Mouse (Mus musculus) right cerebral cortex, postnatal 25 days (tissue): ENCODE results near the gene Slc7a7.
"Not testable (repeated sequence)": the region's sequence is repeated elsewhere in the genome, so short reads cannot be mapped to it uniquely, and the experiment has no call there.

ENCODE experiments used
- DNase-seq: peaks from one replicate; pipeline ENCODE4 v3.0.0; 2022

Gene Slc7a7

GRCm38 (mm10) chr14:54370595-54370994 is 47.0 kb downstream of the Slc7a7 start:
- no peak for DNase-seq

DNA sequence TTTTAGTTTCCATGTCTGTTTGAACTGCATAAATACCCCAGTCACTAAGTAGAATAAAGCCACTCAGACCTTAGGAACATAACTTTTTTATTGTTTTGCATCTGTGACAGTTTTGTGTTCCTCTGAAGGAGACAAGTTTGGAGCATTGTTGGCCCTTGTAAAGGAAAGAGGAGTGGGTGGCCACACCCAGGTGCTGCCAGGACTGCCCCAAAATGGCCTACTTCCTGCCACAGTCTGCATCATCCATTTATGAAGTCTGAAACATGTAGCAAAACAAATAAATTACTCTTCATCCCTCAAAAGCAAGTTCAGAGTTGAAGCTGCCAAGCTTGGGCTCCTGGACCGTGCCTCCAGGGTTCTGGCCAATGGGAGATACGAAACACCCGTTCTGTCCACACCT is 48.2 kb downstream of the Slc7a7 start:
- DNase-seq: no peak

DNA sequence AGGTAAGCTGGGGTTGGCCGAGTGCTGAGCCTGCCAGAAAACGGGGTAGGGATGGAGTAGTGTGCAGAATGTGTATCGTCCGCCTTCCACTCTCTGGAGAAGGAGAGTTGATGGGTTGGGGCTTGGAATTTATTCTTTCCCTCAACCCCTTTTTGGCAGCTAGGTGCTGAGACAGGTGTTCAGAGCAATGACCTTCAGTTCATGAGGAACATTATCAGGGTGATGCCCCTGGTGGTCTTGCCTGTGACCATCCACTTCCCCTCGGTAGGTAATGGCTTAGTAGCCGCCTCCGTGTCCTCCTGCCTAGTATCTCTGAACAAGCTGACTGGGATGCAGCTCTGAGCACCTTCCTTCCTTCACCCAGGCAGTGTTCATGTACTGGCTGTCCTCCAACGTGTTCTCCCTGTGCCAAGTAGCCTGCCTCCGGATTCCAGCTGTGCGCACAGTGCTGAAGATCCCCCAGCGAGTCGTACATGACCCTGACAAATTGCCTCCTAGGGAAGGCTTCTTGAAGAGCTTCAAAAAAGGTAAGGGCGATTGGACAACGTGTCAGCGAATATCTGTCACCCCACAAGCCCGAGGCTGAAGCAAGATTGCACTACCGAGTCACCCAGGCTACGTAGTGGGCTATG is 50.0 kb downstream of the Slc7a7 start:
- DNase-seq: peak; percentile 13

DNA sequence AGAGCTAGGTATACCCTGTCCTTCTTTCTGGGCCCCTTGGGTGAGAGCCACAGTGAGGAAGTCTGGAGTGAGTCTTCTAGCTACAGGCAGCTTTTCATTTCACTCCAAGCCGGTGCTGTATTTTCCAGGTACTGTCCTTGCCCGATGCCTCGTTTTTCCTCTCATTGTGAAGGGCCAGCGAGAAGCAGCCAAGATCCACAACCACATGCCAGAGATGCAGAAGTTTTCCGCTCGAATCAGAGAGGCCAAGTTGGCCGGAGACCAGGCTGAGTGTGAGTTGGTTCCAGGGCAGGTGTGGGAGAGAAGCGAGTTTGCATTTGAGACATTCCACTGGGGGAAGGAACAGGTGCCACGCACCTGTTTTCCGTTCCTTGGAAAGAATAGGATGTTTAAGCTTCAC is 51.0 kb downstream of the Slc7a7 start:
- DNase-seq: no peak

DNA sequence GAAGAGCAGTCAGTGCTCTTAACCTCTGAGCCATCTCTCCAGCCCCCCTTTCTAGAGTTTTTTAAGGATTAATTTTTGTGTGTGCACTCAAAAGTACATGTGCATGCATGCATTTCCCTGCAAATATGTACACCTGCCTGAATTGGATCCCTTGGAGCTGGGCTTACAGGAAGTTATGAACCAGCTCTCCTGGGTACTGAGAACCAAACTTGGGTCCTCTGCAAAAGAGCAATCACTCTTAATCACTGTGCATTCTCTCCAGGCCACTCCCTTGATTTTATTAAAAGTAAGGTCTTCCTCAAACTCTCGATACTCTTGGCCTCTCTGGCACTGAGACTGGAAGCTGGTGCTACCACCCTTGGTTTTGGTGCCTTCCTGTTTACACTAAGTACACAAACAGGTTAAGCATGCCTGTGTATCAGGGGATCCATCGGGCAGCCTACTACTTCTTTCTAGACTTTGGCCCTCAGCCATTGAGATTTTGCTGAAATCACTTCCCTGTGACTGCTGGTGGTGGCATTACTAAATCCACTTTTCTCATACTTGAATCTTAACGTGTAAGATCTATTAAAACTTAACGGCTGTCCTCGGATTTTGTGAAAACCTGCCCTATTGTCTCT is 52.4 kb downstream of the Slc7a7 start:
- no peak for DNase-seq

DNA sequence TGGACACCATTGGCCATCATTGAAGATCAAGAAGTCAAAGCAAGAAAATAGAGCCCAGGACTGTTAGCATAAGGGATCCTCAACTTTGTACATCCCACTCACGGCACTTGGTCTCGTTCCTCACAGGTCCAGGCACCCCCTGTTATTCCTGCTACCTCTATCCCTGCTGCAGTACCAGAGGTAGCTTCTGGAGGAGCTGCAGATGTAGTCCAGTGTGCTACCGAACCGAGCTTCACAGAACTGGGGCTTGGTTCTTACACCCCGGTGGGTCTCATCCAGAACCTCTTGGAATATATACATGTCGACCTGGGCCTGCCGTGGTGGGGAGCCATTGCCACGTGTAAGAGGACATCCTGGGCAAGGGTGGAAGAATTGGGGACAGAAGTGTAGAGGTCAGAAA is 54.4 kb downstream of the Slc7a7 start:
- no peak for DNase-seq

DNA sequence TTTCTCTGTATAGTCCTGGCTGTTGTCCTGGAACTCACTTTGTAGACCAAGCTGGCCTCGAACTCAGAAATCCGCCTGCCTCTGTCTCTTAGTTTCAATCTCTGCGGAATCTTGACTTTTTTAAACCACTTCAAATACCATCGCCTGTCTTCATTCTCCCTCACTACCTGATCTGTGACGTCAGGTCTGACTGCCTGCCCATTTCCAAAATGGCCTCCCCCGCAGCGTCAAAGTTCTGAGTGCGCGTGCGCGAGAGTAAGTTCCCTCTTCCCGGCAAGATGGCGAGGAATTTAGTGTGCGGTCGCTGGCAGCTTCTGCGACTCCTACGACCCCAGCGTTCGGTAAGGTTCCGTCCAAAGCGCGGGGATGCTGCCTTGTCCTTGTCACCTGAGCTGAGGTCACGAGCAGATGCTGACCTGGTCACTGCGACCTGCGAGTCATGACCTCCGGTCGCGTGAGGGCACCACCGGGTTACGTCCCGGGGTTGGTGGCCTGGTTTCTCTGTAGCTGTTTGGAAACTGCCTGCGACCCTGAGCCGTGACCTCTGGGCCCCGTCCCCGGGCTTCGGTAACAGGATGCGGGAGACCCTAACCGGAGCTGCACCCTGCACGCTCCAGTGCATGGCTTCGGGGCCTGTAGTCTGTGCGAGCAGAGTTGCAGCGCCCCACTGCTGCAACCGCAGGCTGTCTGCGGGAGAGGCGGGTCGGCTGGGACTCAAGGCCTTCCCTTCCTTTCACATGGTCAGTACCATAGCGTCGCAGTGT is 56.8 kb downstream of the Slc7a7 start, which contains the start of gene Oxa1l:
Gene Oxa1l, plus strand, starts transcription at position 258 of the 764 bp plus-strand sequence.
- DNase-seq: peak; percentile 94

DNA sequence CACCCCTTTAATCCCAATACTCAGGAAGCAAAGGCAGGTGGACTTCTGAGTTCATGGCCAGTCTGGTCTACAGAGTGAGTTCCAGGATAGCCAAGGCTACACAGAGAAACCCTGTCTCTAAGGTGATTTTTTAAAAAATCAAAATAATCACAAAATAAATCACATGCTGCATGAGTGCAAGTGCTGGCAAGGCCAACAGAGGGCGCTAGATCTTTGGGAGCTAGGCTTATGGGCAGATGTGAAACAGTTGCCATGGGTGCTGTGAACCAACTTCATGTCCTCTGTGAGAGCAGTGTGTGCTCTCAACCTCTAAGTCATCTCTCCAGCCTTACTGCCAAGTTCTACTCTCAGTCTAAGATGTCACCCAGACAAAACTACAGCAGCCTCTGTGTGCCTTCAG is 63.2 kb downstream of the Slc7a7 start:
- DNase-seq: no peak

GRCm38 (mm10) chr14:54352314-54352713 is 65.3 kb downstream of the Slc7a7 start:
- no peak for DNase-seq

- not testable (repeated sequence) for DNase-seq
Observed at GRCm38 (mm10) chr14:54350773-54351541, 66.6 kb downstream of the Slc7a7 start.

GRCm38 (mm10) chr14:54341807-54342206 is 75.8 kb downstream of the Slc7a7 start:
- not testable (repeated sequence) for DNase-seq

- no peak for DNase-seq
Observed at GRCm38 (mm10) chr14:54340836-54341235, 76.7 kb downstream of the Slc7a7 start.

DNA sequence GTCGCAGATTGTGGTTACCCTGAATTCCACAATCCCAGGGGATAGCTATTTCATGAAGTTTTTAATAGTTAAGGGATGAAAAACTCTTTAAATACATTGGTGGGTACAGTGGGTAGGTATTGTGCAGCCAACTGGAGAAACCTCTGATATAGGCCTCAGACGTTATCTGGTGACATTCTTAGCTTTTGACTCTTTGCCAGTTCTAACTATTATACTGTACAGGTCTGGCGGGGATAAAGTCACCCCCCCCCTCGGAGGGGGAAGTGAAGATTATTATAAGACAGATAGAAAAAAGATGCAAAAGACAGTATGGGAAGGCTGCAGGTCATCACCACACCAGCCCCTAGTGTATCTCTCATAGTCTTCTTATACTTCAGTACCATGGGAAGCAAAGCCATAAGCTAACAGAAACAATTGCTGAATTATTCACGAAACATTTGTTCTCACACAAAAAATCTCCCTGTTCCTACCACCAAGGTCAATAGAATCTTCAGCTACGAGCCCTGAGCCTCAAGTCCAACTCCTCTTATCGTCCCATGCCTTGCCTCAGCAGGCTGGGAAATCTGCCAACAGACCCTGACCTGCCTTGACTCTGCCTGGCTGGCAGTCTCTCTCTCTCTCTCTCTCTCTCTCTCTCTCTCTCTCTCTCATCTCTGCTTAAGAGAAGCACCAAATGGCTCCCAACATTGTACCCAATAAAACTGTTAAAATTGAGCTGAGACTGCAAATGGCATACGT is 84.0 kb downstream of the Slc7a7 start:
- no peak for DNase-seq

DNA sequence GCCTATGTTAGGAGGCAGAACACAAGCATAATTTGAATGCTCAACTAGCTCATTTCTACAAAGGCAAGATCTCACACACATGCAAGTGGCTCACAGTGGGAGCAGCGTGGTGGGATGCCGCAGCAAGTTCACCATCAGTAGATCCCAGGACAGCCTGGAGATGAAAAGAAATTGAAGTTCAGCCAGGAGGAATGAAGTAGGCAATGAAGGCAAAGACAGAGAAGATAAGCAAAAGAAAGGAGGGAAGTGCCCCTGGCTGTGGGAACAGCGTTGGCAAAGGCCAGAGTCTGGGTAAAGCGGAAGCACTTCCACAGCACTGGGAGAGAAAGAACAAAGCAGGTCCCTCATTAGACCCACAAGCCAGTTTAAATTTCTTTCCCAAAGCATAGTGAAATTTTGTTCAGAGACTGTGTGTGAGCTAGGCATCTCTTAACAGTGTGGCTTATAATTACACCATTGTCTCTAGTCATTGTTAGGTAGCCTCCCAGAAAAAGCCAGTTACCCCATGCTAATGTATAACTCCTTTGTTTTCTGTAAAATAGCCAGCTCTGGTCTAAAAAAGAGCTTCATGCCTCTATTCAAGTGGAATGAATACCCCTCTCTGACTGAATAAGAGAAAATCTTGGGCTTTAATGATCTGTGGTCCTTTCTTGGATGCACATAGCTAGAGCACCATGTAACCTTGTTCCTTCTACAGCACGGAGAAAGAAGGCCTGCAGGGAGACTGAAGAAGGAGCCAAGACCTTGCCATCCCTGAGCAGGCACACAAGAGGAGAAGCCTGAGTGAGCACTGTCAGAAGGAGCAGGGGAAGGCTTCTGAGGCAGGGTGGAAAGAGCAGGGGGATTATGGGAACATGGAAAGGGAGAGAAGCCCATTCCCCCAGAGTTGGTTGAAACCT is 85.2 kb downstream of the Slc7a7 start:
- DNase-seq: no peak

GRCm38 (mm10) chr14:54331178-54331577 is 86.4 kb downstream of the Slc7a7 start:
- no peak for DNase-seq

GRCm38 (mm10) chr14:54329201-54329600 is 88.4 kb downstream of the Slc7a7 start:
- DNase-seq: no peak

DNA sequence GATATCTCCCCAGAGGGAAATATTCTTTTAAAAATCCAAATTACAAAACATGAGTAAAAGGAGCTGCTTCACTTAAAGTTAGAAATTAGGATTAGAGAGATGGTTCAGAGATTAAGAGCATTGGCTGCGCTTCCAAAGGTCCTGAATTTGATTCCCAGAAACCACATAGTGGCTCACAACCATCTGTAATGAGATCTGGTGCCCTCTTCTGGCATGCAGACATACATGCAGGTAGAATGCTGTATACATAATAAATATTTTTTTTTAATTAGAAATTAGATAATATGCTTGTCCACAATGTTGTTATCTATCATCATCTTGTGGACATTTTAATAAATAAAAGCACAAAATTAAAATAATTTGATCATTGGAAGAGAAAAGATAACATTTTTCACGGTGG is 89.0 kb downstream of the Slc7a7 start:
- no peak for DNase-seq

- DNase-seq: no peak
Observed at GRCm38 (mm10) chr14:54324486-54324885, 93.1 kb downstream of the Slc7a7 start.

DNA sequence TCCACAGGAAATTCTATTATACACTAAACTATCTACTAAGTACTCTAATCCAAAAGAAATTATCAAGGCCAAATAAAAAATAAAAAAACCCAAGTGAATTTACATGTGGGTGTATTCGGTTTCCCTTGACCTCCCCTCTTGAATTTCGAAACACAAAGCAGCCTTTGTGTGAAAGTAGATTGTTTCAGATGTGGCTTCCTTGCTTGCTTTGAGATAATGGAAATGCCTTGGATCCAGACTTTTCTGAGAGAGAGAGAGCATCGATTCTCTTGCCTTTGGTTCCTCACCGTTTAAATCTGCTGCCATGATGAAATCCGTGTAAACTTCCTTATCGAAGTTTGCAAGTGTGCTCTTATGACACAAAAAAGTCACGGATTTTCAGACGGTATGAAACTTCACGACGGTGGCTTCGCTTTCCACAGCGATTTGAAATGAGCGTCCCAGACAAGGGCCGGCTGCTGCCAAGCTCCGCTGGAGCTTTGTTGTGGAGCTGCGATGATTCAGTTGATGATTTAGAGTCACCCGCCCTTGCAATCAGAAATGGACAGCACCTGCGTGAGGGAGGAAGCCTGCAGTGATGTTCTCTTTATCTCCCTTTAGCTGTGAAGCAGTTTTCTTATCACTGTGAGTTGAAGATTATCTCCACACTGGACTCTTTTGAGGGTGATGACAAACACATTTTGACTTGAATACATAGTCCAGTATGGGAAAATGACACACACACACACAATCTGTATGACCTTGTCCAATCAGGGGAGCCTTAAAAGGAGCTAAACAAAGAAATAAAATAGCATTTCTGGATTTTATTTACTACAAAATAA is 95.8 kb downstream of the Slc7a7 start:
- no peak for DNase-seq
